Mouse (Mus musculus) lung, adult 2 months (tissue): ENCODE results near the gene Galnt10.

ENCODE experiments used
- CTCF ChIP-seq: fragments of 200-500 bp; IDR thresholded peaks from 2 replicates; pipeline ENCODE4 v1.5.1; 2011; ENCODE audit warnings: mild to moderate bottlenecking, low read length, control low read depth; ENCODE audit not compliant: insufficient read depth
- POLR2A ChIP-seq: fragments of 200-500 bp; IDR thresholded peaks from 2 replicates; pipeline ENCODE4 v1.6.1; 2011; ENCODE audit warnings: low read depth, mild to moderate bottlenecking, control low read depth, low read length, borderline replicate concordance; ENCODE audit errors: extremely low read depth

- TF ChIP-seq CTCF (no peak), POLR2A (no peak)
Observed at GRCm38 (mm10) chr11:57599304-57599703, 45.9 kb upstream of the Galnt10 start.
